Mouse (Mus musculus): ENCODE results near the gene Rnf144a.
"Not testable (repeated sequence)": the region's sequence is repeated elsewhere in the genome, so short reads cannot be mapped to it uniquely, and the experiment has no call there.

Rnf144a gene

DNA sequence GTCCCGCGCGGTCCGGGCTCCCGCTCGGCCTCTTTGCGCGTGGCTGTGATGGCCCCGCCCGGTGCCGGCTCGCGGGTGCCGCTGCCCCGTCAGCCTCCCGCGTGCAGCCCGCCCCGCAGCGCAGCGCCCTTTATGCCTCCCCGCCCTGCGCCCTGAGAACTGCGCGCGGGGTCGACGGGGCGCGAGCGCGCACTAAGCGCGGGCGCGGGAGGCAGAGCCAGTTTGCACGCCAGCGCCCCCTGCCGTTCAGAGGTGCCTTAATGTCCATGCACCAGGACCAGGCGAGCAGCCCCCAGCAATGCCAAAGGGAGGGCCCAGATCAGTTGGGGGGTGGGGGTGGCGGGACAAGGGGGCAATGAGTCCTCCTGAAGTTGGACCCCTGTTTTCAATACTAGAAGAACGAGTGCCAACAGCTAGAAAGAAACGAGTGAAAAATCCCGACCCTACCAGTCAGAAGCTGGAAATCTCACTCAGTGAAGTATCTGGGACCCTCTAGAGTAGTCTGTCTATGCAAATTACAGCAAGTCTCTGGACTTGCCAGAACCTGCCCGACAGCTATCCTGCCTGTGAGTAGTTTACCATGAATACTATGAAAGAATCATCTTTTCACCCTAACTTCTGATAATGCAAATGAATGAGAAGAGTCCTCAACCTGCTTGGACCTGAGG lies at the start of gene Rnf144a:
Gene Rnf144a, minus strand, starts transcription at position 151 of the 668 bp plus-strand sequence.
- DNase-seq (ENCODE audit: low spot score in 2 of 2) = peak; percentile 74 to 82

- no peak for DNase-seq (ENCODE audit: low spot score in 2 of 2)
Observed at GRCm38 (mm10) chr12:26460091-26460490, 45.0 kb upstream of the Rnf144a start.

GRCm38 (mm10) chr12:26456028-26456698 lies 41.1 kb upstream of the Rnf144a start, which contains the start of gene Rsad2:
TSS of gene Rsad2 (minus strand) at chr12:26456452.
- DNase-seq (ENCODE audit: low spot score in 2 of 2) = peak; percentile 35 to 65

DNA sequence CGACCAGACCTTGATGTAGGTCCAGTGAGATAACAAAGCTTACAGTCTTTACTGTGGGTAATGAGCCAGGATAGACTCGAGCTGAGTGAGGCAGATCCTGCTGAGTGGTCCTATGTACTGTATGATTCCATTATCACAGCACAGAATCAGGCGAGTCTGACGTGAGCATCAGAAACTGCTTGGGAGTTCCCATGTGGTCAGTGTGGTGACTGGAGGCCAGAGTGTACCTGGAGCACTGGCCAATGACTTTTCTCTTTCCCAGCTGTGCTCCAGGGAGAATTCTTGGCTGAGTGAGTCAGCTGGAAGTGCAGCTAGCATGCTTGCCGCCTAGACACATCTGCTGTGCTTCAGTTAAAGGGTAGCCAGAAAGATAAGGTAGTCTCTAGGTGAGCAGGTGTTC lies 39.6 kb upstream of the Rnf144a start:
- no peak for DNase-seq (ENCODE audit: low spot score in 2 of 2)

- no peak for DNase-seq (ENCODE audit: low spot score in 2 of 2)
Observed at GRCm38 (mm10) chr12:26452951-26453350, 37.9 kb upstream of the Rnf144a start.

DNA sequence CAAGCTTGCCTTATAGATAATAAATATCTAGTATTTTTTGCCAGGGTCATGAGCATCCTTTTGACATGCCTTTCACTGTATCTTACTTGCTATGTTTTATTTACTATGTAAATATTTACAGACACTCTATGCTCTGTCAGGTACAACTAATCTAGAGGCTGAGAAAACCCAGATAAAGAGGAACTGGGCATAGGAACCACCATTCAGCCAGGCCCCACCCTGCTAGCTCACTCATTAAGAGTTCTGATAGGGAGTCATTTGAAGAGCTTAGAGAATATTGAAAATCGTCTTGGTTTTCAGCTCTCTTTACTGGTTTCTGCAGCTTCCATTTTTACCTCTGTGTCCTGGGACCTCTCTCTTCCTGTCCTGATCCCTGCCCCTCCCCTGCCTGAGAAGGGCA lies 36.1 kb upstream of the Rnf144a start:
- DNase-seq (ENCODE audit: low spot score in 2 of 2) = no peak

GRCm38 (mm10) chr12:26449483-26449882 lies 34.4 kb upstream of the Rnf144a start:
- no peak for DNase-seq (ENCODE audit: low spot score in 2 of 2)

- no peak for DNase-seq (ENCODE audit: low spot score in 2 of 2)
Observed at GRCm38 (mm10) chr12:26446377-26447045, 31.5 kb upstream of the Rnf144a start.

- no peak for DNase-seq (ENCODE audit: low spot score in 2 of 2)
Observed at GRCm38 (mm10) chr12:26444511-26444910, 29.5 kb upstream of the Rnf144a start.

GRCm38 (mm10) chr12:26444054-26444453 lies 29.0 kb upstream of the Rnf144a start:
- peak; percentile 65 to 68 for DNase-seq (ENCODE audit: low spot score in 2 of 2)

- DNase-seq (ENCODE audit: low spot score in 2 of 2) = no peak
Observed at GRCm38 (mm10) chr12:26439366-26439765, 24.3 kb upstream of the Rnf144a start.

- DNase-seq (ENCODE audit: low spot score in 2 of 2) = no peak
Observed at GRCm38 (mm10) chr12:26437950-26438349, 22.9 kb upstream of the Rnf144a start.

DNA sequence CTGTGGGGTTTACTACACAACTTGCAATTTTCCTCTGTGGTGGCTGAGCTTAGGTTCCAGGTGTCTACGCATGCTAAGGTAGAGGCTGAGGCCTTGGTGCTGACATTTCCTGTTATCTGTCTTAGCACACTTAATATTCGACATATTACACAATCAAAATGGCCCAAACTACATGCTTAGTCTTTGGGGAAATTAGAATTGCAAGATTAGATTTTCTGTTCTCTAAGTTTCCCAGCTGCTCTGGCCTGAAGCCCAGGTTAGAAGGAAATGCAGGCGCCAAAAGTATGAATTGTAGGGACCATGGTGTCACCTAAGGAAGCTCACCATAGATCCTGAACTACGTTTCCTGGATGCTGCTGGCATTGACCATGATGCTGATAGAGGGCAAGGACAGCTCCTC lies 21.3 kb upstream of the Rnf144a start:
- DNase-seq (ENCODE audit: low spot score in 2 of 2) = no peak

DNA sequence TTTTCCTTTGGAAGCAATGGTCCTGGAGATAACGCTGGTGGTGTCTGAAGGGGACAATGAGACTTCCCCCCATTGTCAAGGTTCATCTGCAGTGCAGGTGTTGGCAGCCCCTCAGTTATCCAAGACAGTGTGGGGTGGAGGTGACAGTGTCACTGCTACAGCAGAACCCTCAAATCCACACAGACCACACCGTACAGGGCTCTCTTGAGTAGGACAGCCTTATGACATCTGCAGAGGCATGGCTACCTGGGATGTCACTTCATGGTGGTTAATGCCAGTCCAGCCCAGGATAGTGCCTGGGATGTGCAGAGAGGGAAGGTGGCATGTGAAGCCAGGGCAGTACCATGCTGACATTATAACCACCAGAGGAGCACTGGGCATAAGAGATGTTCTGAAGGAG lies 13.7 kb upstream of the Rnf144a start:
- DNase-seq (ENCODE audit: low spot score in 2 of 2) = not testable (repeated sequence)

- no peak for DNase-seq (ENCODE audit: low spot score in 2 of 2)
Observed at GRCm38 (mm10) chr12:26424841-26425240, 9.8 kb upstream of the Rnf144a start.

DNA sequence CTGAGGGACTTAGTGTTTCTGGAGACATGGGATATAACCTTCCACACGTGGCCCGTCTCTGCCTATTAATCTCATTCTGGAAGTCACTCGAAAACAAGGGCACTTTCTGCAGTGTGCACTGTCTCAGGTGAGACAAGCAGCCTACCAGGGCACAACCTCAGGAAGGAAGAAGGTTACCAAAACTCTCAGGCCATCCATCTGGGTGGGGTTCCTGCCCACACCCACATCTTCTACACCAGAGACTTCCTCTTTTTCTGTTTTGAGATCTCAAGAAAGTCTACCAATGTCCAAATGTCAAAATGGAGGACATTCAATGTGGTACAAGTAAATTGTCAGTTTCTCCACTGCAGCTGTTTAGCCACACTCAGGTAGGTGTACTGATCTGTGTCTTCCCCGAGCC lies 3.3 kb upstream of the Rnf144a start:
- no peak for DNase-seq (ENCODE audit: low spot score in 2 of 2)

GRCm38 (mm10) chr12:26416636-26417295 lies 1.7 kb upstream of the Rnf144a start:
- DNase-seq (ENCODE audit: low spot score in 2 of 2) = no peak

DNA sequence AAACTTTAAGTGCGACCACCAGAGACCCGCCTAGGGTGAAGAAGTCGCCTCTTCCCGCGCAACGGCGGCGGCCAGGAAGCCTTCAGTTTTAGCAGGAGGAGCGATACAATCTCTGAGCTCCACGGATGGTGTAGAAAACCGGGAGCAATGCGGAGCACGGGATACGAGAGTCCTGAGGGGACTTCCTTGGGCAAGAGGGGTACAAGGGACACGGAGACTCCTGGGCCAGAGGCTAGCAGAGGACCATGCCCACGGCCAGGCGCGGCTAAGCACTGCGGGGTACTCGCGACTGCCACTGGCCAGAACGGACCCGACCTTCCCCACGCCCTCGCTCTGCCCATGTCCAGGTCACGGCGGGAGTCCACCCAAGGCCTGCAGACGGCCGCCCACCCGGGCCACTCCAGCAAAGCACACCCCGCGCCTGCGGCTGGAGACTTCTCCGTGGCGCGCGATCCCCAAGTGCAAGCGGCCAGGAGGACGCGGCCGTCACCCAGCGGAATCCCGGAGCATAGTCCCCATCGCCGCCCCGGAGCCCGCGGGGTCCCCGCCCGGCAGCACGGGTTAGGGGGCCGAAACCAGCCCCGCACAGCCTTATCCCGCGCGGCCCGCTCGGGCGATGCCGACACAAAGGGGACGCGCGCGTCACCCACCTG lies 477 bp downstream of the Rnf144a start:
- peak; percentile 7 to 20 for DNase-seq (ENCODE audit: low spot score in 2 of 2)

- no peak for DNase-seq (ENCODE audit: low spot score in 2 of 2)
Observed at GRCm38 (mm10) chr12:26413961-26414411, 1.1 kb downstream of the Rnf144a start.

- DNase-seq (ENCODE audit: low spot score in 2 of 2) = peak in 1 of 2 experiments; percentile 31
Observed at GRCm38 (mm10) chr12:26412802-26413201, 2.3 kb downstream of the Rnf144a start.

GRCm38 (mm10) chr12:26411841-26412450 lies 3.1 kb downstream of the Rnf144a start:
- no peak for DNase-seq (ENCODE audit: low spot score in 2 of 2)
